10 mouse cellular contexts compared by ENCODE assay signal in the genomic region with DNA sequence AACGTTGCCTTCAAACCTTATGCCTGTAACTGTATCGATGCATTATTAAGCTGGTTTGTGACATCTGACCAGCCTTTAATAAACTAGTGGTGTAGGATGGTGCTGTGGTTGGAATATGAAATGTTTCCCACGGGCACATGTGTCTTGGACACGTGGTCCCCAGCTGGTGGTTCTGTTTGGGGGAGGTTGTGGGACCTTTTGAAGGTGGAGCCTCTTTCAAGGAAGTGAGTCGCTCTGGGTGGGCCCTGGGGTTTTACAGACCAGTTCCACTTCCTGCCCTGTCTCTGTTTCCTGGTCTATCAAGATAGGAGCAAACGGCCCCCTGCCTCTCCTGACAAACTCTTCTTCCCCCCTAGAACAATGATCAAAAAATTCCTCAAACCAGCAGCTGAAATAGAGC.
DNase-seq lines count a peak whose midpoint lies in the region; ATAC-seq and TF ChIP-seq lines count a peak whose summit lies in the region.
"Had no signal": no experiment of that assay in that cellular context is flagged by ENCODE, and none has a peak within 500 bp of the region (broad histone marks: within the 10 kb centered on the region; RNA-seq: fewer than 3 reads in every experiment).

No protein-coding gene starts in this region.

- no peaks in the 10 kb centered on the region for H3K36me3 ChIP-seq in liver, postnatal 0 days (replicated peaks; ENCODE audit: insufficient read depth, low read length)
- no peaks in the 10 kb centered on the region for H3K36me3 ChIP-seq in liver, embryonic 11.5 days (ENCODE audit: control insufficient read depth, insufficient read depth, low read length)
- H3K36me3 ChIP-seq: liver, embryonic 15.5 days had no signal

- peaks cover 12% of the 10 kb centered on the region; the same call in 1 of the 2 replicates for H3K4me1 ChIP-seq in liver, postnatal 0 days (ENCODE audit: insufficient read depth)
- peaks cover 18% of the 10 kb centered on the region for H3K4me1 ChIP-seq in liver, embryonic 11.5 days (replicated peaks; ENCODE audit: control insufficient read depth, insufficient read depth, low read length)

- H3K9ac ChIP-seq in liver, postnatal 0 days (replicated peaks): no peak overlapping the region
- H3K9ac ChIP-seq in liver, embryonic 11.5 days (ENCODE audit: low read depth, low read length): no peak overlapping the region
- H3K9ac ChIP-seq: liver, embryonic 15.5 days had no signal

- WGBS in liver, postnatal 0 days (ENCODE audit: insufficient replicate concordance): 38% methylated on average over 6 of the region's 6 CpGs
- WGBS in liver, embryonic 11.5 days: 40% methylated on average over 6 of the region's 6 CpGs

- no peak overlapping the region for H3K4me2 ChIP-seq in liver, postnatal 0 days (ENCODE audit: low read depth, low read length)
- H3K4me2 ChIP-seq in liver, embryonic 11.5 days: no peak overlapping the region
- H3K4me2 ChIP-seq: liver, embryonic 15.5 days had no signal

- H3K4me3 ChIP-seq in liver, postnatal 0 days (ENCODE audit: low read depth, low read length): no peak overlapping the region
- H3K4me3 ChIP-seq in liver, embryonic 11.5 days (ENCODE audit: low read depth, low read length): no peak overlapping the region
- H3K4me3 ChIP-seq: layer of hippocampus, adult 2 months; liver, embryonic 15.5 days had no signal

- peak; percentile 45 for DNase-seq in liver, postnatal 0 days
- DNase-seq in liver, embryonic 11.5 days (ENCODE audit: low spot score): no peak
- peak; percentile 34 for DNase-seq in fibroblast of lung, adult 2 months (ENCODE audit: low read depth)
- peak; percentile 77 for DNase-seq in thymus, postnatal 14 days
- no peak for DNase-seq in adrenal gland, adult 18-20 months (ENCODE audit: low spot score in 2 of 2)
- DNase-seq in layer of hippocampus, adult 11-12 months (ENCODE audit: low spot score): no peak
- DNase-seq in cerebellum, postnatal 4 days (ENCODE audit: low spot score in 2 of 2): no peak

- H3K27ac ChIP-seq in liver, postnatal 0 days (ENCODE audit: low read depth): 0 out of 2 replicates have a peak overlapping the region, but pooled peaks have one; percentile 29
- no peak overlapping the region for H3K27ac ChIP-seq in liver, embryonic 11.5 days (ENCODE audit: low read depth, low read length)
- H3K27ac ChIP-seq: layer of hippocampus, adult 2 months; liver, embryonic 15.5 days had no signal

- H3K9me3 ChIP-seq in liver, postnatal 0 days (ENCODE audit: low read length): no peaks in the 10 kb centered on the region
- H3K9me3 ChIP-seq in liver, embryonic 11.5 days (ENCODE audit: control insufficient read depth, low read length): no peaks in the 10 kb centered on the region
- H3K9me3 ChIP-seq: liver, embryonic 15.5 days had no signal

- no peak for TF ChIP-seq CTCF in liver, postnatal 0 days (IDR thresholded peaks at IDR 0.05; ENCODE audit: low read depth)

- no peak for TF ChIP-seq EP300 in liver, postnatal 0 days (IDR thresholded peaks at IDR 0.05; ENCODE audit: low read depth)

- H3K27me3 ChIP-seq in liver, postnatal 0 days (ENCODE audit: insufficient read depth, low read length): no peaks in the 10 kb centered on the region
- H3K27me3 ChIP-seq in liver, embryonic 11.5 days (replicated peaks; ENCODE audit: control insufficient read depth, insufficient read depth, low read length): no peaks in the 10 kb centered on the region
- H3K27me3 ChIP-seq: liver, embryonic 15.5 days had no signal

- ATAC-seq in liver, postnatal 0 days: peak; percentile 48
- ATAC-seq in liver, embryonic 11.5 days (replicated peaks; ENCODE audit: low FRiP score): no peak
- ATAC-seq in megakaryocyte progenitor cell, adult 5-6 weeks (replicated peaks; ENCODE audit: poor library complexity): peak; percentile 81

Comparison
In these comparisons a context has a peak if more than half of its experiments do, and no peak if none do; other contexts are left out.
1. DNase-seq: peak in liver, postnatal 0 days (single experiment), fibroblast of lung, adult 2 months (single experiment) and thymus, postnatal 14 days (single experiment); none in liver, embryonic 11.5 days (single experiment), adrenal gland, adult 18-20 months (0 of 2), layer of hippocampus, adult 11-12 months (single experiment) and cerebellum, postnatal 4 days (0 of 2).